Mouse (Mus musculus): Measurements from ENCODE around the gene Col18a1.

DNA sequence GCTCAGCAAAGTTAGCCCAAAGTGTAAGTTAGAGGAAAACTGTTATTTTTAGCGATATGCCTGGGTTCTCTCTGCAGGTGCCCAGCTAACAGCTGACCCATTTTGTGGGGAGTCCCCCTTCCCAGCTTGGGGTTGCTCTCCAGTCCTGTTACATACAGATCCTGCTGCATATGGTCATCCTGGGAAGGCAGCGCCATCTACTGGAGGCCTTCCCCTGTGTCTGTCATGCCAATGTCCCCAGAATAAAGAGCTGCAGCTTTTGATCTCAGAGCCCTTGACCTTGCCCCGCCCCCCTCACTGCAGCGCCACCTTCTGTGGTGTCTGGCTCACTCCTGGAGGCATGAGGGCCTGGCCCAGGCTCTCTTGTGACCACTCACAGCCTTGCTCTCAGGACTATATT lies 96.3 kb downstream of the Col18a1 start:
- no peak for TF ChIP-seq POLR2A (IDR thresholded peaks at IDR 0.05; ENCODE audit: borderline replicate concordance, control insufficient read depth, low read depth, low read length)
- TF ChIP-seq CTCF (IDR thresholded peaks at IDR 0.05; ENCODE audit: control insufficient read depth, insufficient read depth, low read length), result peak; percentile 80

Data from bone marrow, adult 2 months (tissue).